Mouse (Mus musculus) intestine, embryonic 16.5 days (tissue): ENCODE results near the gene Plekhb2. TPM values are rescaled to one million over a fixed set of nuclear protein-coding genes. Genes with fewer than 3 reads are reported as not detected.

Experiments used
- ATAC-seq: fragments of 200-750 bp; cut with Nextera tagmentation; 2 replicates; pipeline ENCODE4 v1.8.0; 2017; ENCODE audit warnings: moderate TSS enrichment, moderate library complexity
- H3K27ac ChIP-seq: fragments of 300-500 bp; sonication (generic); 2 replicates; pipeline ENCODE4 v1.5.1; 2014; ENCODE audit warnings: mild to moderate bottlenecking, low read length
- H3K27me3 ChIP-seq: fragments of 300-500 bp; sonication (generic); replicated peaks from 2 replicates; pipeline ENCODE4 v1.6.1; 2014; ENCODE audit warnings: low read length, control low read depth, mixed read lengths; ENCODE audit not compliant: control insufficient read depth, insufficient read depth
- H3K36me3 ChIP-seq: fragments of 300-500 bp; sonication (generic); 2 replicates; pipeline ENCODE4 v1.6.1; 2014; ENCODE audit warnings: low read length, control low read depth; ENCODE audit not compliant: control insufficient read depth, insufficient read depth
- H3K4me1 ChIP-seq: fragments of 300-500 bp; sonication (generic); 2 replicates; pipeline ENCODE4 v1.6.1; 2014; ENCODE audit warnings: low read length, control low read depth, mixed read lengths; ENCODE audit not compliant: control insufficient read depth, insufficient read depth
- H3K4me2 ChIP-seq: fragments of 300-500 bp; sonication (generic); 2 replicates; pipeline ENCODE4 v1.6.1; 2014; ENCODE audit warnings: low read depth, low read length, control low read depth
- H3K4me3 ChIP-seq: fragments of 300-500 bp; sonication (generic); 2 replicates; pipeline ENCODE4 v1.5.1; 2014; ENCODE audit warnings: mild to moderate bottlenecking, low read length
- H3K9ac ChIP-seq: fragments of 300-500 bp; sonication (generic); 2 replicates; pipeline ENCODE4 v1.6.1; 2014; ENCODE audit warnings: low read depth, low read length
- H3K9me3 ChIP-seq: fragments of 300-500 bp; sonication (generic); 2 replicates; pipeline ENCODE4 v1.6.1; 2016; ENCODE audit warnings: low read length, control low read depth; ENCODE audit not compliant: control insufficient read depth
- WGBS: fragments of 180-500 bp; shearing (Covaris S2); extraction: QIAGEN DNeasy Blood & Tissue Kit; methylation state at CpG from one replicate; pipeline ENCODE4 v1.1.7; 2014; 5-methylcytosine and 5-hydroxymethylcytosine counted together
- polyA plus RNA-seq: library from polyadenylated mRNA; unstranded; fragments of >200 nt; fragmentation: Nextera tagmentation; extraction: Ambion mirVana; gene quantifications from 2 replicates; pipeline ENCODE4 v1.2.1, GENCODE M21; 2015

The Plekhb2 gene
- polyA plus RNA-seq, 1 experiment from 2014 or later = 118 TPM

- H3K36me3 ChIP-seq = peaks cover 19% of the 10 kb centered on the region; the same call in 1 of the 2 replicates
- no peak overlapping the region for H3K27ac ChIP-seq
- H3K4me3 ChIP-seq = no peak overlapping the region
- H3K9me3 ChIP-seq = no peaks in the 10 kb centered on the region
- H3K27me3 ChIP-seq = no peaks in the 10 kb centered on the region
- H3K4me1 ChIP-seq = no peaks in the 10 kb centered on the region
- no peak overlapping the region for H3K4me2 ChIP-seq
- H3K9ac ChIP-seq = no peak overlapping the region
- WGBS = 83% methylated on average over 13 of the region's 13 CpGs
- ATAC-seq = peak; percentile 58
Measured at GRCm38 (mm10) chr1:34812407-34813247, 37.1 kb upstream of the Plekhb2 start.

GRCm38 (mm10) chr1:34815843-34816242, 33.9 kb upstream of the Plekhb2 start:
- Histone ChIP-seq H3K4me3 (no peak overlapping the region), H3K4me1 (no peaks in the 10 kb centered on the region), H3K27me3 (no peaks in the 10 kb centered on the region), H3K9me3 (no peaks in the 10 kb centered on the region), H3K27ac (no peak overlapping the region), H3K4me2 (no peak overlapping the region), H3K36me3 (peaks cover 30% of the 10 kb centered on the region; the same call in 1 of the 2 replicates), H3K9ac (no peak overlapping the region)
- WGBS = 85% methylated on average over 6 of the region's 6 CpGs
- no peak for ATAC-seq

DNA sequence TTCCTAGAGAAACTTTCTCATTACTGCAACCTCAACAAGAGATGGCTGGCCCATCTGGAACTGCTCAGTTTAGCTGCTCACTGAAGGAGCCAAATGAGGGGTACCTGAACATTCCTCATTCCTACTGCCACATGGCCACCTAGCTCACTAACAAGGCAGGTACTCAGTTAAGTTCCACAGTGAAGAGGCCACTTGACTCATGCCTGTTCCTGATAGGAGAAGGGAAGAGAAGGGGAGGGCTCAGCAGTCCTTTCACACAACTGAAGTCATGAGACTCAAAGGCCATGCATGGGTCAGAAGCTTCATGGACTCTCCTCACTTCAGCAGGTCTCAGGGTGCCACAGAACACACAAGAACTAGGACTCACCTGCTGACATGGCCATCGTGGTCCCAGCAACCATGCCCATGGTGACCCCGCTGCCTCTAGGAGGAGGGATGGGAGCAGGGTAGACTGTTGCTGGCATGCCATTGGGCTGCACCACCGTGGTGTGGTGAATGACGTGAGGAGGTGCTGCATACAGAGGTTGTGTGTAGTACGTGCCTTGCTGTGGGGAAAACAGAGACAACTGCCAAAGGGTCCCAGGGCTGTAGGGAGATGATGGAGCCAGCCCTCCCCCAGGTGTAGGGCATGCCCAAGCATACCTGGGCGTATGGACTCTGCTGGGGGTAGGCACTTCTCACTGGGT, 30.4 kb upstream of the Plekhb2 start:
- Histone ChIP-seq H3K36me3 (peaks cover 35% of the 10 kb centered on the region), H3K9me3 (no peaks in the 10 kb centered on the region), H3K27ac (no peak overlapping the region), H3K4me1 (no peaks in the 10 kb centered on the region), H3K9ac (no peak overlapping the region), H3K27me3 (no peaks in the 10 kb centered on the region), H3K4me2 (no peak overlapping the region), H3K4me3 (no peak overlapping the region)
- ATAC-seq = 0 out of 2 replicates have a peak, but pooled peaks have one; percentile 34
- 86% methylated on average over 6 of the region's 6 CpGs for WGBS

GRCm38 (mm10) chr1:34821411-34821810, 28.4 kb upstream of the Plekhb2 start:
- Histone ChIP-seq H3K4me3 (no peak overlapping the region), H3K9me3 (no peaks in the 10 kb centered on the region), H3K27me3 (no peaks in the 10 kb centered on the region), H3K27ac (no peak overlapping the region), H3K9ac (no peak overlapping the region), H3K4me2 (no peak overlapping the region), H3K36me3 (peaks cover 28% of the 10 kb centered on the region), H3K4me1 (no peaks in the 10 kb centered on the region)
- no peak for ATAC-seq
- 88% methylated on average over 2 of the region's 2 CpGs for WGBS

GRCm38 (mm10) chr1:34822003-34822402, 27.8 kb upstream of the Plekhb2 start:
- Histone ChIP-seq H3K27me3 (no peaks in the 10 kb centered on the region), H3K9ac (no peak overlapping the region), H3K4me2 (no peak overlapping the region), H3K4me3 (no peak overlapping the region), H3K9me3 (no peaks in the 10 kb centered on the region), H3K4me1 (no peaks in the 10 kb centered on the region), H3K36me3 (peaks cover 23% of the 10 kb centered on the region), H3K27ac (no peak overlapping the region)
- no peak for ATAC-seq
- 86% methylated on average over 7 of the region's 7 CpGs for WGBS

DNA sequence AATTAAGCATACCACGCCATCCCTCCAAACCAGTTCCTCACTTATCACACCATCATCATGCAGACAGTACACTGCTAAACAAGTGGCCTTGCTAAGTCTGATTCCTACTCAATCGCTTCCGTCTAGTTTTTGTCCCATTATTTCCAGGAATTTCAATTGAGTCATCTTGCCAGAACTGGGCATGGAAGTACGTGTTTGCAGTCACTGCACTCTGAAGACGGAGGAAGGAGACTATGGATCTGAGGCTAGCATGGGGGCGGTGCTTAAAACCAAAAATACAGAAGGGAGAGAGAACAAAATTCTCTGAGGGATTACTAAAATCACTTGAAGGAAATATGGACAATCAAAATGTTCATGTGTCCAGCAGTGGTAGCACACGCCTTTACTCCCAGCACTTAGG, 27.0 kb upstream of the Plekhb2 start:
- 93% methylated on average over 7 of the region's 7 CpGs for WGBS
- peaks cover 25% of the 10 kb centered on the region for H3K36me3 ChIP-seq
- H3K9ac ChIP-seq = no peak overlapping the region
- H3K4me2 ChIP-seq = no peak overlapping the region
- H3K9me3 ChIP-seq = no peaks in the 10 kb centered on the region
- ATAC-seq = no peak
- H3K4me1 ChIP-seq = no peaks in the 10 kb centered on the region
- H3K27me3 ChIP-seq = no peaks in the 10 kb centered on the region
- no peak overlapping the region for H3K4me3 ChIP-seq
- H3K27ac ChIP-seq = no peak overlapping the region

DNA sequence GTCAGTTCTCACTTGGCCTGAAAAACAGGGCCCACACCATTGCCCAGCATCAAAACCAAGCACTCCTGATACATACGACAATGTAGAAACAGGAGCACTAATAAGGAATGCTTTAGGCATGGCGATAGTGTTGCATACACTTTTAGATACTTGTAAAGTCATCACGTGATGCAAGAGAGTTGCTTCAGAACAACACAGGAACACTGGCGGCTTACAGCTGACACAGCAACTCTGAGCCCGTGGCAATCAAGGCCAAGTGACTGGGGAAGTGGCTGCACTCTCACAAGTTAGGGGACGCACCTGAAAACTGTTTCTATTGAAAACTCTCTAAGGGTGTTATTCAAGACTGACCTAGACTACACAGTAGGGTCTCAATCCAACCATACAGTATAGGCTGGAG, 26.4 kb upstream of the Plekhb2 start:
- H3K4me3 ChIP-seq = no peak overlapping the region
- H3K4me1 ChIP-seq = no peaks in the 10 kb centered on the region
- no peak overlapping the region for H3K27ac ChIP-seq
- 82% methylated on average over 6 of the region's 6 CpGs for WGBS
- peaks cover 25% of the 10 kb centered on the region for H3K36me3 ChIP-seq
- H3K9me3 ChIP-seq = no peaks in the 10 kb centered on the region
- H3K4me2 ChIP-seq = no peak overlapping the region
- ATAC-seq = no peak
- H3K9ac ChIP-seq = no peak overlapping the region
- H3K27me3 ChIP-seq = no peaks in the 10 kb centered on the region

- Histone ChIP-seq H3K4me1 (0 out of 2 replicates have a peak, but pooled peaks cover 2% of the 10 kb centered on the region), H3K36me3 (peaks cover 22% of the 10 kb centered on the region), H3K9ac (no peak overlapping the region), H3K4me3 (no peak overlapping the region), H3K9me3 (no peaks in the 10 kb centered on the region), H3K27ac (no peak overlapping the region), H3K27me3 (no peaks in the 10 kb centered on the region), H3K4me2 (no peak overlapping the region)
- no peak for ATAC-seq
- WGBS = 86% methylated on average over 8 of the region's 8 CpGs
Measured at GRCm38 (mm10) chr1:34824208-34824607, 25.6 kb upstream of the Plekhb2 start.

DNA sequence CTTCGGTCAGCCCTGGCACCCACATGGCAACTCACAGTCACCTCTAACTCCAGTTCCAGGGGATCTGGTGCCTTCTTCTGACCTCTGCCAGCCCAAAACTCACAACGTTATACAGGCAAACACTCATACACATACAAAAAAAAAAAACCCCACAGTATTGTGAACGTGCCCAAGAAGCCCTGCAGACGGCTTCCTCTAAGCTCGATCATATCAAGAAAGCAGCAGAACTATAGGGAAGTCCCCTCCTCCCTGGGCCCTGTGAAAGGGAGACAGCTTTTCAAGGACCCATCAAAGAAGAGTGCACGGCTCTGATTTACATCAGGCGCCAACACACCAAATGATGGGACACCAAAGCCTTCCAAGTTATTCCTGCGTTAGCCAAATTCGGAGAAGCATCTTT, 23.9 kb upstream of the Plekhb2 start:
- no peak overlapping the region for H3K4me3 ChIP-seq
- H3K4me2 ChIP-seq = no peak overlapping the region
- no peaks in the 10 kb centered on the region for H3K27me3 ChIP-seq
- H3K36me3 ChIP-seq = peaks cover 18% of the 10 kb centered on the region
- no peak overlapping the region for H3K9ac ChIP-seq
- H3K4me1 ChIP-seq = 0 out of 2 replicates have a peak, but pooled peaks cover 2% of the 10 kb centered on the region
- 83% methylated on average over 9 of the region's 9 CpGs for WGBS
- H3K27ac ChIP-seq = no peak overlapping the region
- no peaks in the 10 kb centered on the region for H3K9me3 ChIP-seq
- no peak for ATAC-seq
